Mouse (Mus musculus) hindbrain, embryonic 12.5 days (tissue): ENCODE data around the gene Hdac8. TPM values are rescaled to one million over a fixed set of nuclear protein-coding genes. Genes with fewer than 3 reads are reported as not detected.

Experiments
- ATAC-seq: fragments of 200-750 bp; cut with Nextera tagmentation; 2 replicates; pipeline ENCODE4 v1.8.0; 2017; ENCODE audit warnings: moderate TSS enrichment; ENCODE audit not compliant: low FRiP score
- H3K27ac ChIP-seq: fragments of 300-500 bp; sonication (generic); 2 replicates; pipeline ENCODE4 v1.5.1; 2016; ENCODE audit warnings: mild to moderate bottlenecking
- H3K27me3 ChIP-seq: fragments of 300-500 bp; sonication (generic); 2 replicates; pipeline ENCODE4 v1.6.1; 2016; ENCODE audit warnings: mild to moderate bottlenecking
- H3K36me3 ChIP-seq: fragments of 300-500 bp; sonication (generic); 2 replicates; pipeline ENCODE4 v1.6.1; 2016; ENCODE audit warnings: mild to moderate bottlenecking
- H3K4me1 ChIP-seq: fragments of 300-500 bp; sonication (generic); 2 replicates; pipeline ENCODE4 v1.6.1; 2016
- H3K4me2 ChIP-seq: fragments of 300-500 bp; sonication (generic); replicated peaks from 2 replicates; pipeline ENCODE4 v1.6.1; 2016; ENCODE audit warnings: mild to moderate bottlenecking
- H3K4me3 ChIP-seq: fragments of 300-500 bp; sonication (generic); 2 replicates; pipeline ENCODE4 v1.5.1; 2016; ENCODE audit warnings: mild to moderate bottlenecking
- H3K9ac ChIP-seq: fragments of 300-500 bp; sonication (generic); 2 replicates; pipeline ENCODE4 v1.6.1; 2016; ENCODE audit warnings: mild to moderate bottlenecking, moderate library complexity
- H3K9me3 ChIP-seq: fragments of 300-500 bp; sonication (generic); replicated peaks from 2 replicates; pipeline ENCODE4 v1.6.1; 2016; ENCODE audit warnings: mild to moderate bottlenecking
- WGBS: fragments of 180-500 bp; shearing (Covaris S2); methylation state at CpG from one replicate; pipeline ENCODE4 v1.1.7; 2016; 5-methylcytosine and 5-hydroxymethylcytosine counted together
- polyA plus RNA-seq: library from polyadenylated mRNA; unstranded; fragments of >200 nt; fragmentation: Nextera tagmentation; extraction: Ambion mirVana; gene quantifications from 2 replicates; pipeline ENCODE4 v1.2.1, GENCODE M21; 2016

Hdac8 gene
- polyA plus RNA-seq, 1 experiment from 2014 or later, result 9.5 TPM

DNA sequence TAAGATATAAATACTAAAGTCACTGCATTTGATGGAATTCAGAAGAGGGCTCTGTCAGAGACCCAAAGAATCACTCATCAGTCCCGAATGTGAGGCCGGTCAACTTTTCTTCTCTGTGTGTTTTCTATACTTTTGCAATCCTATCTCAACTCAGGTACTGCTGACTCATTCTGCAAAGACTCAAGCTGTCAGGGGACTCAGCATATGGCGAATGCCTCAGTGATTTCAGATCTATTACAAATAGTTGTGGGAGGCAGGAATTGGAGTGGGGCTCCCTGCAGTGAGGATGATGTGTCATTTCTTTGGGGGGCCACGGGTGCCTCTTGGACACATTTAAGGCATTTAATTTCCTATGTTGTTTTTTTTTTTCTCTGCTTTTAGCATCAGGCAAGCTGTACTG, 88.8 kb downstream of the Hdac8 start:
- Histone ChIP-seq H3K36me3 (no peaks in the 10 kb centered on the region), H3K4me1 (no peaks in the 10 kb centered on the region), H3K4me3 (no peak overlapping the region), H3K27me3 (peaks cover 38% of the 10 kb centered on the region), H3K4me2 (no peak overlapping the region), H3K27ac (no peak overlapping the region), H3K9ac (no peak overlapping the region), H3K9me3 (no peaks in the 10 kb centered on the region)
- ATAC-seq, result no peak
- WGBS, result 62% methylated on average over 4 of the region's 4 CpGs

DNA sequence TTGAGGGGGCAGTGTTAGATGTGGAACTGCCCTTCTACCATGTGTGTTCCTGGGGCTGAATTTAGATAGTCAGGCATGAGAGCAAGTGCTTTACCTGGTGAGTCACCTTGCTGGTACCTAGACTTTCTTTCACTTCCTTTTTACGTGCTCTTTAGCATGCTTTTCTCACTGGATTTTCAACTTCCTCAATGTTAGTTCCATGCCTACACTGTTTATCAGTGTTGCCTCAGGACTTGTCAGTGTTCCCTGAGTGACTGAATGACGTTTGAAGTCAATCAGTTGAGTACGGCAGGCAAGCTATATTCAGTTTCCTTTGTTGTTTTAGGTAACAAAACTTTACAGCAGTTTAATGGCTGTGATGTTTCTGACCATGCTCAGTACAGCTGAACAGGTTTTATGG, 120.4 kb downstream of the Hdac8 start:
- Histone ChIP-seq H3K9me3 (no peaks in the 10 kb centered on the region), H3K27me3 (peaks cover 14% of the 10 kb centered on the region), H3K27ac (no peak overlapping the region), H3K4me1 (no peaks in the 10 kb centered on the region), H3K9ac (no peak overlapping the region), H3K36me3 (no peaks in the 10 kb centered on the region), H3K4me3 (no peak overlapping the region), H3K4me2 (no peak overlapping the region)
- WGBS, result 75% methylated on average over 3 of the region's 3 CpGs
- no peak for ATAC-seq

DNA sequence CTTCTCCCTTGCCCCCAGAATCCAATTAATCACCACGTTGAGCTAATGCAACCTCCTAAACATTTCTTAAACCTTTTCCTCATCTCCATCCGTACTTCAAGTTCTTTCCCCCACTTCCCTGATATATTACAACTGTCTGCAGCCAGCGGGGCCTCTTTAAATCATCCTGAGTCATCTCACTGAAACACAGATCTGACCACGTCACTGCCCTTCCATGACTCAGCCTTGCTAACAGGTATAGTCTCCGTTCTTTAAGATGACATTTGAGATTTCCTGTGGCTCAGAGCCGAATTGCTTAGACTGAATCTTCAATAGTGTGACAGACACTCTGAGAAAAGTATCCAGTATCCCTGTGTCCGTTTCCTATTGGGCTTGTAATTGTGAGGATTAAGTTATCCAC, 122.0 kb downstream of the Hdac8 start:
- ATAC-seq, result no peak
- Histone ChIP-seq H3K9ac (no peak overlapping the region), H3K27ac (no peak overlapping the region), H3K4me2 (no peak overlapping the region), H3K9me3 (no peaks in the 10 kb centered on the region), H3K4me1 (no peaks in the 10 kb centered on the region), H3K36me3 (no peaks in the 10 kb centered on the region), H3K27me3 (peaks cover 14% of the 10 kb centered on the region), H3K4me3 (no peak overlapping the region)
- WGBS, result 74% methylated on average over 7 of the region's 7 CpGs

DNA sequence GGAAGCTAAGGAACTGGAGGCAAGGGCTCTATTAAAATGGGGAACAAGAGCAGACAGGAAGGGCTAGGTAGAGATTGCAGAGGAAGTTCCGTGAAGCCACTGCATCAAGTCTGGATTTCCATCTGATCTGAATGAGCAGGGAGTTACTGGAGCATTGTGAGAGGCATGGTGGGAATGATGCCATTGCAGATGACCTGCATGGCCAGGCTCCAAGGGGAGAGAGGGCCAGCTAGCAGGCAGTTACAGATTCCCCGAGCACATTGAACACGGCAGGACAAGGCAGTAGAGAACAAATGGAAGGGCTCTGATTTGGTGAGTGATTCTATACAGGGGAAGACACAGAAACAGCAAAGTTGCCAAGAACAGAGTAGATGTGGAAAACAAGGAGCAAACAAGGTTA, 138.6 kb downstream of the Hdac8 start:
- Histone ChIP-seq H3K4me2 (no peak overlapping the region), H3K4me1 (no peaks in the 10 kb centered on the region), H3K36me3 (no peaks in the 10 kb centered on the region), H3K27ac (no peak overlapping the region), H3K9ac (no peak overlapping the region), H3K27me3 (peaks cover 28% of the 10 kb centered on the region), H3K9me3 (no peaks in the 10 kb centered on the region), H3K4me3 (no peak overlapping the region)
- WGBS, result 92% methylated on average over 3 of the region's 3 CpGs
- no peak for ATAC-seq

DNA sequence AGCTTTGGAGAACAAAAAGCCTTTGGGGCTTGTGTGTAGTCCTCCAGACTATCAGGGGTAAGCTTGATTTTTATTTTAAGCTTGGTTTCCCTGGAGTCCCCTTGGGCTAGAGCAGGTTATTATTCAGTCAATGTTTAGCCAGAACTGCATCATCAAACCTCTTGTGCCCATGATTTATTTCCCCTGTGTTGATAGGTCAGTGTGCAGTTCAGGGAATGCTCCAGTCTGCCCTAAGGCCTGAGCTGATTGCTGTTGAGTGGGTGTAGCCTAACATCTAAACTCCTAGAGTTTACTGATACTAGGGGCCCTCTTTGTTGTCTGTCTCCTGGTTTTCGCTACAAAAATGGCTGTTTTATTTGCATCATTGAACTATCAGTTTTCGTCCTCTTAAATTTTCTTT, 142.9 kb downstream of the Hdac8 start:
- ATAC-seq, result no peak
- WGBS, result 85% methylated on average over 2 of the region's 2 CpGs
- H3K9ac ChIP-seq, result no peak overlapping the region
- no peaks in the 10 kb centered on the region for H3K4me1 ChIP-seq
- peaks cover 10% of the 10 kb centered on the region for H3K27me3 ChIP-seq
- no peak overlapping the region for H3K27ac ChIP-seq
- H3K36me3 ChIP-seq, result no peaks in the 10 kb centered on the region
- no peaks in the 10 kb centered on the region for H3K9me3 ChIP-seq
- H3K4me2 ChIP-seq, result no peak overlapping the region
- H3K4me3 ChIP-seq, result no peak overlapping the region

DNA sequence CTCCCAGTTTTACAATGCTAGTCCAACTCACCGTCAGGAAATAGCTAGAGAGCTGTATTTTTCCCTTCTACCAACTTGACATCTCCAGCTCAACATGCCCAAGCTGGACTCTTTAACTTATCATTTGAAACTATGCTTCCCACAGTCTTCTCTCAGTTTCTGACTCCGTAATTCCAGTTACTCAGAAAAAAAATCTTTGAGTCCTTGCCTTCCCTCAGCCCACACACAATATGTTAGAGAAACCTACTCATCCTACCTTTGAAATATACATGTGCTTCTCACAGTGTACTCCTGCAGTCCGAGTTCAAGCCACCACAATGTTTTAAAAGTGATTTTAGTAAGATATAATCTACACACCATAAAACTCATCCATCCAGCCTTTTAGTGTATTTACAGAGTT, 151.7 kb downstream of the Hdac8 start:
- H3K27ac ChIP-seq, result no peak overlapping the region
- H3K27me3 ChIP-seq, result peaks cover 10% of the 10 kb centered on the region
- peaks cover 3% of the 10 kb centered on the region; the same call in 1 of the 2 replicates for H3K4me1 ChIP-seq
- no peak overlapping the region for H3K9ac ChIP-seq
- H3K4me2 ChIP-seq, result no peak overlapping the region
- 85% methylated on average over 3 of the region's 3 CpGs for WGBS
- H3K36me3 ChIP-seq, result no peaks in the 10 kb centered on the region
- H3K9me3 ChIP-seq, result no peaks in the 10 kb centered on the region
- H3K4me3 ChIP-seq, result no peak overlapping the region
- ATAC-seq, result no peak

DNA sequence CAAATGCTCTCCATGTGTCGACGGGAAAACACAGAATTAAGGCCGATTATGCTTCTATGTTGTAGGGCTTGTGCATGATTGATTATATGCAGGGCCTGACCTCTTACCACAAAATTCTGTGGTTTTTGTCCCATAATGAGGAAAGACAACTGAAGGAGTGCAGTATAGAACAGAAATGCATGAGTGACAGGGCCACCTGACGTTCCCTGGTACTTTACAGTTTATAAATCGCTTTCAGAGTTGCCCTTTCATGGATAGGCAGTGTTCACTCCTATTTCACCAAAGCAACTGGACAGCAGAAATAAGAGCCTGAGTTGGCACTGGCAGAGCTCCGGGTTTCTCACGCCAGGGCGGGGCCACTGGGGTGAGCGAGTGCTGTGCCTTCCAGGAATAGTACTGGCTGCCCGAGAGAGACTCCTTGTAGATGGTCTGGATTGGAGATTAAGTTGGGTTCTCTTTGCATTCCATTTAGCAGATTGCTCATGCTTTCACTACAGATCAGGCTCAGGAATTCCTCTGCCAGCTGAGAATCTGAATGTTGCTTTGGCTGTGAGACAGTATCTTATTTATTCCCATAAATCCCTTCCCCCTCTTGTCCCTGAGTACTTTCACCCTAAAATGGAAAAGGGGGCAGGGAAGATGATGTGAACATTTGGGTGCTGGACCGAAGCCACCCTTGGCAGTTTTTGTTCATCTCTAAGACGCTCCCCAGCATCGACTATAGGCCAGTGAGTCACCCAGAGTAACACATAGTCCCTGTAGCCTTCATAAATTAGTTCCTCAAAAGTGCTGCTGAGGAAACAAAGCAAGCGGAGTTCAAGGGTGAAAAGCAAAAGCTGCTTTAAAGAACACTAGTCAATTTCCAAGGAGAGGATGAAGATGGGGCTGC, 155.1 kb downstream of the Hdac8 start:
- Histone ChIP-seq H3K4me3 (no peak overlapping the region), H3K9ac (no peak overlapping the region), H3K27me3 (peaks cover 24% of the 10 kb centered on the region), H3K9me3 (no peaks in the 10 kb centered on the region), H3K36me3 (no peaks in the 10 kb centered on the region), H3K4me2 (no peak overlapping the region), H3K4me1 (peaks cover 3% of the 10 kb centered on the region; the same call in 1 of the 2 replicates), H3K27ac (no peak overlapping the region)
- no peak for ATAC-seq
- WGBS, result 72% methylated on average over 14 of the region's 14 CpGs

DNA sequence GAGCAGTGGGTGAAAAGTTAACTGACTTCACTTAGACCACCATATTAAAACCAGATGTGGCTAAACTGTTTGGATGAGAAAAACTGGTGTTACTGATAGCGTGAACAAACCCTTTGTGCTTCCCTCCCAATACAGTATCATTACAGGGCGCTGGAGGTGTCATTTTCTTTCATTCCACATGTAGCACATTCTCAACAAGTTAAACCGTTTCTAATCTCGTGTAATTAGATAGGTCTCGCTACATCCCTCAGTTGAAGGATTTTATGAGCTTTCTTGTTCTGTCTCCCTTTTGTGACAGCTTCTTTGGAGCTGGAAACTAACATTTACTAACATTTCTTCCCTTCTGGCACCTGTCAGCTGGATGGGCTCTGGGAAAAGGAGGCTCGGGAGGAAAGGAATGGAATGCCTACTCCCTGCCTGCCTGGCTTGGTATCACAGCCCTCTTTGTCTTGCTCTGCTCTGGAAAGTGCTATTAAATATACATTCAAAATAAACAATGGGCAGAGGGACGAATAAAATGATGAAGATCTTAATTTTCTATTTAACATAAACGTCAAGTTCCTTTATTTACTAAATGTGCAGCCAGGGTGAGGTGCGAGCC, 156.2 kb downstream of the Hdac8 start:
- Histone ChIP-seq H3K27me3 (peaks cover 30% of the 10 kb centered on the region), H3K9me3 (no peaks in the 10 kb centered on the region), H3K4me1 (peaks cover 3% of the 10 kb centered on the region; the same call in 1 of the 2 replicates), H3K4me3 (no peak overlapping the region), H3K4me2 (no peak overlapping the region), H3K27ac (no peak overlapping the region), H3K36me3 (no peaks in the 10 kb centered on the region), H3K9ac (no peak overlapping the region)
- no peak for ATAC-seq
- 48% methylated on average over 9 of the region's 9 CpGs for WGBS

DNA sequence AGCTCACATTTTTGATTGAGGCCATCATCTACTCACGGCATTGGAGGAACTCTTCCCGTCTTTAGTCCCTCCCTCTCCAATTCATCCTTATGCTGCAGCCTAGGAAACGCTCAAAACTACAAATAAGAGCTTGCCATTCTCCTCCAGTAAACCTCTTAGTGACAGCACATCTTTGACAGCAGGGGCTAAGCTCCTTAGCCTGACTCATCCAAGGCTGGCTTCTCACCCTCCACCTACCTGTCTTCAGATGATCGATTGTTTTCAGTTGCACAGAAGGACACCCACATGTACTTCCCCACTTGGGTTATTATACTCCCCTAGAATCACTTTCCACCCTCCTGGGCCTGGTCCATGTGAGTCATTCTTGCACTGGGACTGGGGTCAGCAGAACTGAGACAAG, 163.5 kb downstream of the Hdac8 start:
- Histone ChIP-seq H3K36me3 (no peaks in the 10 kb centered on the region), H3K27me3 (peaks cover 19% of the 10 kb centered on the region), H3K4me3 (no peak overlapping the region), H3K27ac (no peak overlapping the region), H3K4me2 (no peak overlapping the region), H3K9ac (no peak overlapping the region), H3K4me1 (no peaks in the 10 kb centered on the region), H3K9me3 (no peaks in the 10 kb centered on the region)
- 68% methylated on average over 4 of the region's 4 CpGs for WGBS
- ATAC-seq, result no peak

DNA sequence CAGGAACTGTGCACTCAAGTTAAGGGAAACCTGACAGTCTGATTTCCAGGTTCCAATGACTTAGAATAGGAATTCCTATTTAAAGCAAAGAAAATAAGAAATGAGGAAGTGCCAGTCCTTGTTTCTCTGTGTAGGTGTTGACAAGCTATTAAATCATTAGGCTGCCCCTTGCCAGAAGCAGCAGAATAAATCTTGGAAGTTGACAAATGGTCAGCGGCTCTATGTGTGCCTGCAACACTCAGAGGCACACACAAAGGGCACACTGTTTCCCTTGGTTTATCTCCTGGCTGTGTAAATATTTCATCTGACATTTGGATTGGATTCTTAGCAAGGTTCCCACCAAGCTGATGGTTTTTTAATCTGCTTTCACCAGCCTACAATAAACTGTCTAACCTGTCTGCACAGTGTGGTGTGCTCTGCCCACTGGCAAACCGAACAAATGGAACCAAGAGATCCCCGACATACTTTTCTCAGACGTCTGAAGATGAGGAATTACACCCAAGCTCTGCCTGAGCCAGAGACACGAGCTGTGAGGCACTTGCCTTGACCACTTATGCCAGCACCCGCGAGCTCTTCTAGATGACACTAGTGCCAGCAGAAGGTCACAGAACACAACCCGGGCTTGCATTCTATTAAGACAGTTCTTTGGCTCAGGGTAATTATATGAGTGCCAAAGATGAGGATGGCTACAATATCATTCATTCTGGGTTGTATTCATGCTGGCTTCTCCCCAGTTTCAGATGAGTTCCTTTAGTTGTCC, 165.6 kb downstream of the Hdac8 start:
- no peaks in the 10 kb centered on the region for H3K9me3 ChIP-seq
- no peak overlapping the region for H3K27ac ChIP-seq
- peaks cover 9% of the 10 kb centered on the region for H3K27me3 ChIP-seq
- H3K9ac ChIP-seq, result no peak overlapping the region
- no peak overlapping the region for H3K4me3 ChIP-seq
- ATAC-seq, result no peak
- no peaks in the 10 kb centered on the region for H3K4me1 ChIP-seq
- no peak overlapping the region for H3K4me2 ChIP-seq
- H3K36me3 ChIP-seq, result no peaks in the 10 kb centered on the region
- 66% methylated on average over 8 of the region's 8 CpGs for WGBS

DNA sequence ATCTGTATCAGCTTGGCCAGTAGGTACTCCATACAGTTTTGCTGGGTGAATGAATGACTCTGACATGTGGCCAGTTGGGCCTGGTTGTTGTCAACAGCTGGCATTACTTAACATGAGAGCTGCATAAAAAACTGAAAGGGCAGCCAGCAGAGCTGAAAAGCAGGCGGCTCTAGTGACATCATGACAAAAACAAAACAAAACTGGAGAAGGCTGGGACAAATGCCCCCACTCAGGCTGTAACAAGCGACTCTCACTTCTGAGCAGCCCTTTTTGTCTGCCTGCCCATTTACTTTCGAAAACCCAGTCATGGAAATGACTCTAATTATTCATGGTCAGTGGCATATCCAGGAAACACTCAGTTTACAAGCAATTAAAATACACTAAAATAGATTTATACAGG, 185.5 kb downstream of the Hdac8 start:
- no peaks in the 10 kb centered on the region for H3K9me3 ChIP-seq

DNA sequence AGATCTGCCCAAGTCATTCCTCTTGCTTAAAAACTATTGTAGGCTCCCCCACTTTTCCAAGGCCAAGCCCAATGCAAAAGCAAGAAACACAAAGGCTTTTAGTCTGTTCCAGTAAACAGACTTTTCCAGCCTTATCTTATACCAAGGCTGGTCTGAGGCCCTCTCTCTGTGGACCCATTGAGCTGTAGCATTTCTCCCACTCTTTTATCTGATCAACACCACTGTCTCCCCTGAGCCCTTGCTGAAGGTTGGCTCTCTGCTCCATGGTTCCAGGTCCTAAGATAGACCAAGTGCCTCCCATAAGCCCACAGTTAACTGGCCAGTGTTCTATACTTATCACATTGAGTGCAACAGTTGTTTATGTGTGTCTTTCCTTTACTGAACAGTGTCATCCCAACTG, 185.9 kb downstream of the Hdac8 start:
- no peak for ATAC-seq

More for the DNA sequence above, 185.5 kb downstream of the Hdac8 start:
- Histone ChIP-seq H3K27me3 (peaks cover 12% of the 10 kb centered on the region; the same call in 1 of the 2 replicates), H3K9ac (no peak overlapping the region), H3K4me2 (no peak overlapping the region), H3K4me3 (no peak overlapping the region), H3K4me1 (no peaks in the 10 kb centered on the region), H3K36me3 (no peaks in the 10 kb centered on the region), H3K27ac (no peak overlapping the region)
- 39% methylated on average over 3 of the region's 3 CpGs for WGBS
- no peak for ATAC-seq

More for the DNA sequence above, 185.9 kb downstream of the Hdac8 start:
- Histone ChIP-seq H3K4me2 (no peak overlapping the region), H3K36me3 (no peaks in the 10 kb centered on the region), H3K4me3 (no peak overlapping the region), H3K4me1 (no peaks in the 10 kb centered on the region), H3K9me3 (no peaks in the 10 kb centered on the region), H3K27ac (no peak overlapping the region), H3K9ac (no peak overlapping the region), H3K27me3 (peaks cover 12% of the 10 kb centered on the region; the same call in 1 of the 2 replicates)
